Mouse (Mus musculus) heart, adult 11 months (tissue): ENCODE results near the gene Olfr433.
"Not testable (repeated sequence)": the region's sequence is repeated elsewhere in the genome, so short reads cannot be mapped to it uniquely, and the experiment has no call there.

Experiments
- DNase-seq: peaks from one replicate; pipeline ENCODE4 v3.0.0; 2022

The Olfr433 gene

GRCm38 (mm10) chr1:174040523-174041177 is at the start of gene Olfr433:
Gene Olfr433 (plus strand): TSS chr1:174040705.
- DNase-seq = peak; percentile 97

GRCm38 (mm10) chr1:173995003-173995402 is 45.5 kb upstream of the Olfr433 start:
- no peak for DNase-seq

GRCm38 (mm10) chr1:174004352-174005109 is 36.0 kb upstream of the Olfr433 start:
- not testable (repeated sequence) for DNase-seq

GRCm38 (mm10) chr1:174007050-174007449 is 33.5 kb upstream of the Olfr433 start:
- not testable (repeated sequence) for DNase-seq

- DNase-seq = peak; percentile 97
Observed at GRCm38 (mm10) chr1:174031698-174032097, 8.8 kb upstream of the Olfr433 start, which contains the start of gene Ifi205. Gene Ifi205 (minus strand): TSS chr1:174031810.

GRCm38 (mm10) chr1:174035841-174036240 is 4.7 kb upstream of the Olfr433 start:
- no peak for DNase-seq

GRCm38 (mm10) chr1:174038480-174038879 is 2.0 kb upstream of the Olfr433 start:
- peak; percentile 86 for DNase-seq

- peak; percentile 93 for DNase-seq
Observed at GRCm38 (mm10) chr1:174042091-174042884, 1.8 kb downstream of the Olfr433 start.

- peak; percentile 95 for DNase-seq
Observed at GRCm38 (mm10) chr1:174044431-174044830, 3.9 kb downstream of the Olfr433 start.

GRCm38 (mm10) chr1:174048227-174048626 is 7.7 kb downstream of the Olfr433 start:
- DNase-seq = not testable (repeated sequence)

- DNase-seq = no peak
Observed at GRCm38 (mm10) chr1:174048893-174049292, 8.4 kb downstream of the Olfr433 start, which contains the start of gene Olfr432. Gene Olfr432 (plus strand): TSS chr1:174049205.

GRCm38 (mm10) chr1:174049357-174049756 is 8.9 kb downstream of the Olfr433 start:
- DNase-seq = not testable (repeated sequence)

GRCm38 (mm10) chr1:174050532-174050931 is 10.0 kb downstream of the Olfr433 start:
- peak; percentile 90 for DNase-seq

- no peak for DNase-seq
Observed at GRCm38 (mm10) chr1:174051515-174051914, 11.0 kb downstream of the Olfr433 start.

GRCm38 (mm10) chr1:174051931-174052536 is 11.5 kb downstream of the Olfr433 start:
- DNase-seq = peak; percentile 90

- no peak for DNase-seq
Observed at GRCm38 (mm10) chr1:174052981-174053380, 12.5 kb downstream of the Olfr433 start.

- no peak for DNase-seq
Observed at GRCm38 (mm10) chr1:174055248-174055647, 14.7 kb downstream of the Olfr433 start.

GRCm38 (mm10) chr1:174066305-174066704 is 25.8 kb downstream of the Olfr433 start, which contains the start of gene Olfr430:
Gene Olfr430 (plus strand): TSS chr1:174066605.
- no peak for DNase-seq

- DNase-seq = no peak
Observed at GRCm38 (mm10) chr1:174084031-174084430, 43.5 kb downstream of the Olfr433 start, which contains the start of gene Olfr429. Gene Olfr429 (plus strand): TSS chr1:174084331.
